Mouse (Mus musculus): ENCODE results near the gene Tubgcp4. TPM values are rescaled to one million over a fixed set of nuclear protein-coding genes. Genes with fewer than 3 reads are reported as not detected.

Tubgcp4 gene
- polyA plus RNA-seq (2012; fragmentation: generic; extraction: Trizol): 10 to 100 TPM in 1 of 2 experiments, 1 to 10 TPM in 1; 3.5 to 12.2 TPM

GRCm38 (mm10) chr2:121170481-121170971 is at the start of gene Tubgcp4:
Gene Tubgcp4 (plus strand): TSS chr2:121170654.

GRCm38 (mm10) chr2:121140018-121140882 is 30.2 kb upstream of the Tubgcp4 start, which contains the start of the genes Adal and Lcmt2:
Gene Adal (plus strand): TSS chr2:121140428.
Gene Lcmt2 (minus strand): TSS chr2:121140653.

GRCm38 (mm10) chr2:121170980-121171742 is 707 bp downstream of the Tubgcp4 start, which contains the start of gene Zscan29:
Gene Zscan29 (minus strand): TSS chr2:121171125.

Other genes starting within 250 kb of the Tubgcp4 start
- gene Ubr1, start 199.9 kb upstream of the Tubgcp4 start, polyA plus RNA-seq (2012; fragmentation: generic; extraction: Trizol): 1 to 10 TPM in 1 of 2 experiments, under 1 TPM in 1; 0.18 to 2.8 TPM
- gene Tmem62, start 193.6 kb upstream of the Tubgcp4 start, polyA plus RNA-seq (2012; fragmentation: generic; extraction: Trizol): 1 to 10 TPM in 1 of 2 experiments, under 1 TPM in 1; 0.56 to 4.0 TPM
- gene Ccndbp1, start 162.3 kb upstream of the Tubgcp4 start, polyA plus RNA-seq (2012; fragmentation: generic; extraction: Trizol): 10 to 100 TPM in 1 of 2 experiments, 1 to 10 TPM in 1; 8.8 to 36.3 TPM
- not detected for gene Epb42, start 133.6 kb upstream of the Tubgcp4 start, polyA plus RNA-seq (2012; fragmentation: generic; extraction: Trizol)
- gene Tgm5, start 84.8 kb upstream of the Tubgcp4 start, polyA plus RNA-seq (2012; fragmentation: generic; extraction: Trizol): 10 to 100 TPM in 1 of 2 experiments, under 1 TPM in 1; 0.08 to 10.2 TPM
- gene Tgm7, start 60.9 kb upstream of the Tubgcp4 start, polyA plus RNA-seq (2012; fragmentation: generic; extraction: Trizol): not detected
- gene Adal, start 30.2 kb upstream of the Tubgcp4 start, polyA plus RNA-seq (2012; fragmentation: generic; extraction: Trizol): 1 to 10 TPM in 1 of 2 experiments, under 1 TPM in 1; 0.12 to 1.8 TPM
- gene Lcmt2, start 30.0 kb upstream of the Tubgcp4 start, polyA plus RNA-seq (2012; fragmentation: generic; extraction: Trizol): 1 to 10 TPM; 1.3 to 2.5 TPM
- gene Zscan29, start 471 bp downstream of the Tubgcp4 start, polyA plus RNA-seq (2012; fragmentation: generic; extraction: Trizol): 1 to 10 TPM in 1 of 2 experiments, under 1 TPM in 1; 0.96 to 3.4 TPM
- 10 to 100 TPM in 1 of 2 experiments, 1 to 10 TPM in 1; 1.9 to 16.1 TPM for gene Trp53bp1, start 100.8 kb downstream of the Tubgcp4 start, polyA plus RNA-seq (2012; fragmentation: generic; extraction: Trizol)
- gene Map1a, start 118.9 kb downstream of the Tubgcp4 start, polyA plus RNA-seq (2012; fragmentation: generic; extraction: Trizol): 10 to 100 TPM in 1 of 2 experiments, 1 to 10 TPM in 1; 9.6 to 20.3 TPM
- gene Ppip5k1, start 184.7 kb downstream of the Tubgcp4 start, polyA plus RNA-seq (2012; fragmentation: generic; extraction: Trizol): 1 to 10 TPM; 1.7 to 5.2 TPM
- gene Ckmt1, start 187.1 kb downstream of the Tubgcp4 start, polyA plus RNA-seq (2012; fragmentation: generic; extraction: Trizol): under 1 TPM; 0.33 to 0.79 TPM
- not detected for gene Strc, start 216.5 kb downstream of the Tubgcp4 start, polyA plus RNA-seq (2012; fragmentation: generic; extraction: Trizol)
- gene Pdia3, start 243.1 kb downstream of the Tubgcp4 start, polyA plus RNA-seq (2012; fragmentation: generic; extraction: Trizol): 100 to 1,000 TPM in 1 of 2 experiments, 10 to 100 TPM in 1; 29.7 to 200 TPM
- gene Catsper2, start 243.1 kb downstream of the Tubgcp4 start, polyA plus RNA-seq (2012; fragmentation: generic; extraction: Trizol): 1 to 10 TPM in 1 of 2 experiments, under 1 TPM in 1; 0.56 to 2.3 TPM